Mouse (Mus musculus): ENCODE results near the gene Lsamp.

GRCm38 (mm10) chr16:41317992-41318391 lies 1333.8 kb downstream of the Lsamp start:
- no peak for TF ChIP-seq CTCF (IDR thresholded peaks at IDR 0.05; ENCODE audit: low read depth)
- TF ChIP-seq EP300 (IDR thresholded peaks at IDR 0.05; ENCODE audit: low read depth) = no peak
